Mouse (Mus musculus) heart, postnatal 0 days (tissue): ENCODE data around the gene Selenon. TPM values are rescaled to one million over a fixed set of nuclear protein-coding genes. Genes with fewer than 3 reads are reported as not detected.

Experiments used
- ATAC-seq: fragments of 200-750 bp; cut with Nextera tagmentation; 2 replicates; pipeline ENCODE4 v1.8.0; 2017; ENCODE audit warnings: low read depth, moderate number of reproducible peaks, moderate library complexity; ENCODE audit not compliant: insufficient read depth
- DNase-seq: peaks from one replicate; pipeline ENCODE4 v3.0.0-alpha.2; 2016; ENCODE audit warnings: low spot score
- H3K27ac ChIP-seq: fragments of 300-500 bp; sonication (generic); 2 replicates; pipeline ENCODE4 v1.5.1; 2014; ENCODE audit warnings: low read depth, mild to moderate bottlenecking
- H3K27me3 ChIP-seq: fragments of 300-500 bp; sonication (generic); 2 replicates; pipeline ENCODE4 v1.6.1; 2014; ENCODE audit warnings: low read length, mixed read lengths; ENCODE audit not compliant: control insufficient read depth, insufficient read depth
- H3K36me3 ChIP-seq: fragments of 300-500 bp; sonication (generic); replicated peaks from 2 replicates; pipeline ENCODE4 v1.6.1; 2014; ENCODE audit warnings: low read length, mixed read lengths; ENCODE audit not compliant: control insufficient read depth, insufficient read depth
- H3K4me1 ChIP-seq: fragments of 300-500 bp; sonication (generic); 2 replicates; pipeline ENCODE4 v1.6.1; 2014; ENCODE audit warnings: antibody characterized with exemption; ENCODE audit not compliant: control insufficient read depth, insufficient read depth
- H3K4me2 ChIP-seq: fragments of 300-500 bp; sonication (generic); 2 replicates; pipeline ENCODE4 v1.6.1; 2014; ENCODE audit warnings: low read depth, mild to moderate bottlenecking, low read length, moderate library complexity
- H3K4me3 ChIP-seq: fragments of 300-500 bp; sonication (generic); 2 replicates; pipeline ENCODE4 v1.5.1; 2014; ENCODE audit warnings: low read depth, low read length
- H3K9ac ChIP-seq: fragments of 300-500 bp; sonication (generic); replicated peaks from 2 replicates; pipeline ENCODE4 v1.6.1; 2014; ENCODE audit warnings: low read depth, low read length, mixed read lengths
- H3K9me3 ChIP-seq: fragments of 300-500 bp; sonication (generic); replicated peaks from 2 replicates; pipeline ENCODE4 v1.6.1; 2016; ENCODE audit warnings: low read length; ENCODE audit not compliant: control insufficient read depth
- CTCF ChIP-seq: IDR thresholded peaks from 2 replicates; pipeline ENCODE4 v1.5.1; 2016; ENCODE audit warnings: antibody characterized with exemption, control low read depth, low read depth
- EP300 ChIP-seq: IDR thresholded peaks from 2 replicates; pipeline ENCODE4 v1.6.1; 2016; ENCODE audit warnings: antibody characterized with exemption, low read depth
- WGBS: fragments of 180-500 bp; shearing (Covaris S2); extraction: QIAGEN DNeasy Blood & Tissue Kit; methylation state at CpG from one replicate; pipeline ENCODE4 v1.1.7; 2014; 5-methylcytosine and 5-hydroxymethylcytosine counted together
- polyA plus RNA-seq: library from polyadenylated mRNA; unstranded; fragments of >200 nt; fragmentation: Nextera tagmentation; extraction: Ambion mirVana; gene quantifications from 2 replicates; pipeline ENCODE4 v1.2.1, GENCODE M21; 2015
- total RNA-seq: library from RNA; depleted of rRNA; stranded (reverse); fragments of >200 nt; gene quantifications from 2 replicates; pipeline ENCODE4 v1.2.3, GENCODE M21; 2014; ENCODE audit warnings: low replicate concordance

Gene Selenon
- total and polyA plus RNA-seq, 2 experiments from 2014 or later = 6.8 to 18.2 TPM

DNA sequence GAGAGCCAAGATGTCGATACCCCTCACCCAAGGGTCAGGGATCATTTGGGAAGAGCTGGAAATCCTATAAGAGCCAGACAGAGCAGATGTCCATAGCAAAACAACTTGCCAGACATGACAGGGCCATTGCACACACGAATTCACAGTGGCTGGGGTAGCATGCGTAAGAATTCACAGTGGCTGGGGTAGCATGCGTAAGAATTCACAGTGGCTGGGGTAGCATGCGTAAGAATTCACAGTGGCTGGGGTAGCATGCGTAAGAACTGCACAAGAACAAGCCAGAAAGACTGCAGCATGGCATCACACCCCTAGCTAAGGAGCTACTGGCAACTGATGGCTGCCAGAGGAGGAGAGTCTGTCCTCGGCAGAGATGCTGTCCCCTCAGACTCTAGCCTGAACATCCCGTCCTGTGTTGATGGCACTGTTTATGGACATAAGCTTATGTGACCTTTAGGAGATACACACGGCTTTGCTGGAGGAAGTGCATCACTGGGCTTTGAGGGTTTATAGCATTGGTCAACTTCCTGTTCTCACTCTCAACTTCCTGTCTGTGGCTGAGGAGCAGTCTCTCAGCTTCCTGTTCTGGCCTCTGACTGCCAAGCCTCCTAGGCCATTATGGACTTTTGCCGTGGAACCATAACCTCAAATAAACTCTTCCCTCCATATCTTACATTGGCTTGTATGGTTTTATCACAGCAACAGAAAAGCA is 42.9 kb upstream of the Selenon start:
- Histone ChIP-seq H3K9ac (no peak overlapping the region), H3K4me1 (peaks cover 29% of the 10 kb centered on the region), H3K4me2 (no peak overlapping the region), H3K9me3 (no peaks in the 10 kb centered on the region), H3K27me3 (no peaks in the 10 kb centered on the region), H3K27ac (no peak overlapping the region), H3K4me3 (no peak overlapping the region), H3K36me3 (no peaks in the 10 kb centered on the region)
- WGBS = 85% methylated on average over 10 of the region's 10 CpGs
- DNase-seq = no peak
- ATAC-seq = no peak
- TF ChIP-seq CTCF (no peak), EP300 (no peak)

DNA sequence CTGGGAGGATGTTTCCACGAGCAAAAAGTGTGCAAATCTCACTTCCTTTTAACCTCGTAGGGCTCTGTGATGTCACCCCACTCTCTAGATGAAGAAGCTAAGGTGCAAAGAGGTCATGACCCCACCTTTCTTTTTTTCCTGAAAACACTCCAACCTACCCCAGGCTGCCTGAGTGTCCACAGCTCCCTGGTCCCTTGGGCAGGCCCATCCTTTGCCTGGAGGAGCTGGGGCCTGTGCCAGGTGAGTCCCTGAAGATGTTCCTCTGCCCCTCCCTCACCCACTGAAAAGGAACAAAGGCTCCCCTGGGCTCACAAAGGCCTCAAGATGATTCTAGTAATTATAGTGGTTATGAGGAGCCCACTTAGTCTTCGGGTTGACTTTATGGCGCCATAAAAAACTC is 40.5 kb upstream of the Selenon start:
- no peaks in the 10 kb centered on the region for H3K27me3 ChIP-seq
- WGBS = 79% methylated on average over 4 of the region's 4 CpGs
- ATAC-seq (no peak), DNase-seq (no peak)
- H3K4me1 ChIP-seq = peaks cover 28% of the 10 kb centered on the region
- H3K9ac ChIP-seq = no peak overlapping the region
- no peak overlapping the region for H3K4me3 ChIP-seq
- H3K9me3 ChIP-seq = no peaks in the 10 kb centered on the region
- H3K36me3 ChIP-seq = peaks cover 8% of the 10 kb centered on the region; the same call in 1 of the 2 replicates
- no peak for TF ChIP-seq EP300
- no peak for TF ChIP-seq CTCF
- H3K27ac ChIP-seq = no peak overlapping the region; the same call in 1 of the 2 replicates
- H3K4me2 ChIP-seq = no peak overlapping the region

DNA sequence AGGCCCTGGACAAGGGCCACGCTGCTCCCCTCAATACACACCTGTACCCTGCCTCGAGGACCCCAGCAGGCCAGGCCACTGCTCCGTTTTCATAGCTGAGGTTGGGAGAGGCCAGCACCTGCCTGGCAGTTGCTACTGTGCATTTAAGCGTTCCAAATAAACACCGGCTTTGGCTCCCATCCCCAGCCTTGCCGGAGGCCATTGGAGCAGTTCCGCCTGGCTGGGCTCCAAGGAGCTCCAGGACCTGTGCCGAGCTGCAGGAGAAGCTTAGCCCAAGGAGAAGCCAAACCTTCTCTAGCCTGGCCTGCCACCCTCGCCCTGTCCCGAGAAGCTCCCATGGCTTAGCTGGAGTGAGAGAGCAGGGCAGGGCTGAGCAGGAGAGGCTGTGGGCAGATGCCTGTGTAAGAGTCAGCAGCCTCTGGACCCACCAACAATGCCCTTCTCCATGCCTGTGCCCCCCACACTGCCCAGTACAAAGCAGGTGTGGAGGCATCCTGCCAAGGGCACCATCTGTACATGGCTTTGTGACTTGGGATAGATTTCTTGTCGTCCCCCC is 39.6 kb upstream of the Selenon start:
- Histone ChIP-seq H3K4me3 (no peak overlapping the region), H3K4me1 (peaks cover 20% of the 10 kb centered on the region), H3K27ac (peak overlapping the region; percentile 80), H3K36me3 (peaks cover 8% of the 10 kb centered on the region; the same call in 1 of the 2 replicates), H3K4me2 (peak overlapping the region; percentile 29; the same call in 1 of the 2 replicates), H3K27me3 (no peaks in the 10 kb centered on the region), H3K9me3 (no peaks in the 10 kb centered on the region), H3K9ac (no peak overlapping the region)
- ATAC-seq (peak; percentile 52), DNase-seq (peak; percentile 62)
- 30% methylated on average over 11 of the region's 11 CpGs for WGBS
- no peak for TF ChIP-seq CTCF
- no peak for TF ChIP-seq EP300

DNA sequence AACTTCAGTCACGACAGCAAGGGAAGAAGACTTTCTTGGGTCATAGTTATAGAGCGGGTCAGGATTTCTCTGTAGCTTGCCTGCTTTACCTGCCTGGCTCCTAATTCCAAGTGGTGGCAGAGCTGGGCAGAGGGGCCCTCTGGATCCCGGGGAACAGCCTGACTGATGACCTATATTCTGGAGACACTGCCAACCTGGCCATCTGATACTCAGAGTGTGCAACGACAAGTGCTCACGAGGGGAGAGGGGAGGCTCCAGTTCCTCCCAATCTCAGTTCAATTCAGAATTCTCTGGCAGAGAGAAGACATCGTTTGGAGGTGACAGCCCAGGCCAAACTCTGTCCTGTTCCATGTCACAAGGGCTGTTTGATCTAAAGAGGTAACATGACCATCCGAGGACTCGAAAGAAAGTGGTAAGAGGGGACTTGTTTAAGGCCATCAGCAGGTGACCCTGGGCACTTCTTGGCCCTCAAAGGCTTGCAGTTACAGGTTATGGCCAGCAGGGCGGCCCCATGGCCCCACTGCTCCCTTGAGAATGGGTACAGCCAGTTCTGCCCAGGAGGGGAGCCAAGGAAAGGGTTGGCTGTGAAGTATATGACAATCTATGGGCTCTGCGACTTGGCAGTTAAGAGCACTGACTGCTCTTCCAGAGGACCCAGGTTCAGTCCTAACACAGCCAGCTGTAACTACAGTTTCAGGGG is 38.4 kb upstream of the Selenon start:
- Histone ChIP-seq H3K36me3 (peaks cover 8% of the 10 kb centered on the region; the same call in 1 of the 2 replicates), H3K27me3 (no peaks in the 10 kb centered on the region), H3K4me3 (no peak overlapping the region), H3K9me3 (no peaks in the 10 kb centered on the region), H3K27ac (no peak overlapping the region), H3K4me2 (no peak overlapping the region), H3K9ac (no peak overlapping the region), H3K4me1 (peaks cover 18% of the 10 kb centered on the region)
- TF ChIP-seq CTCF (peak; percentile 40), EP300 (no peak)
- DNase-seq (no peak), ATAC-seq (no peak)
- whole genome bisulfite sequencing = 73% methylated on average over 10 of the region's 10 CpGs

DNA sequence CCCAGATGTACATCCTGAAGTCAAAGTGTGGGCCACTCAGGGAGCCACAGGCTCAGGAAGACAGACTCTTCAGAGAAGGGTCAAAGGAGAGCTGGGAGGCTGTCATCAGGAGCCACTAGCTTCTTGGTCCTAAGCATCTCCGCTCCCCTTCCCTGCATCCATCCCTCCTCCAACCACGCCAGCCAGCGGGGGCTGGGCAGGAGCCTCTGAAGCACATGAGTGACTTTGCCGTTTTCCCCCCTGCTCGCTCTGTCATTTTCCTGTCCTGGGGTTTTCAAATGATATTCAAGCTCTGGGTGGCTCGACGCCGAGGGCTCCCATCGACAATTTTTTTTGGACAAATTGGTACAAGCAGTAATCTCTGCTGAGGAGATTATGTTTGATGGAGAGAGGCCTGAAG is 37.8 kb upstream of the Selenon start:
- 88% methylated on average over 9 of the region's 9 CpGs for WGBS

More for the DNA sequence above, 37.8 kb upstream of the Selenon start:
- DNase-seq (no peak), ATAC-seq (no peak)
- Histone ChIP-seq H3K4me1 (peaks cover 18% of the 10 kb centered on the region), H3K4me2 (no peak overlapping the region), H3K4me3 (no peak overlapping the region), H3K27ac (no peak overlapping the region), H3K9ac (no peak overlapping the region), H3K27me3 (no peaks in the 10 kb centered on the region), H3K36me3 (peaks cover 8% of the 10 kb centered on the region; the same call in 1 of the 2 replicates), H3K9me3 (no peaks in the 10 kb centered on the region)
- TF ChIP-seq EP300 = no peak
- no peak for TF ChIP-seq CTCF
